Mouse (Mus musculus) C2C12 (cell line): ENCODE measurements around the gene Vkorc1. TPM values are rescaled to one million over a fixed set of nuclear protein-coding genes. Genes with fewer than 3 reads are reported as not detected.
A peak's percentile ranks its signal among the peaks of the same experiment; 100 is the strongest.

Source experiments
- H3K27me3 ChIP-seq: one replicate; pipeline ENCODE4 v1.6.1; 2011; ENCODE audit not compliant: control insufficient read depth, insufficient read depth, insufficient read length
- H3K36me3 ChIP-seq: one replicate; pipeline ENCODE4 v1.6.1; 2011; ENCODE audit not compliant: control insufficient read depth, insufficient read depth
- H3K4me3 ChIP-seq: one replicate; pipeline ENCODE4 v1.5.1; 2011; ENCODE audit warnings: mild to moderate bottlenecking, control low read depth; ENCODE audit not compliant: poor library complexity, insufficient read depth, severe bottlenecking
- H3K79me2 ChIP-seq: one replicate; pipeline ENCODE4 v1.6.1; 2011; ENCODE audit not compliant: control insufficient read depth, insufficient read depth
- H3K79me3 ChIP-seq: one replicate; pipeline ENCODE4 v1.6.1; 2011; ENCODE audit warnings: low read depth, control low read depth
- H3ac ChIP-seq: one replicate; pipeline ENCODE3; 2011; ENCODE audit warnings: low read depth; ENCODE audit not compliant: control insufficient read depth, insufficient read length
- CEBPB ChIP-seq: IDR thresholded peaks from one replicate; pipeline ENCODE4 v1.6.1; 2011; ENCODE audit warnings: low read depth, mild to moderate bottlenecking, control low read depth, moderate library complexity
- CTCF ChIP-seq: IDR thresholded peaks from one replicate; pipeline ENCODE4 v1.5.1; 2011; ENCODE audit not compliant: control insufficient read depth, insufficient read depth, insufficient read length
- FOSL1 ChIP-seq: IDR thresholded peaks from one replicate; pipeline ENCODE4 v1.8.0; 2011; ENCODE audit warnings: mild to moderate bottlenecking, low read length; ENCODE audit not compliant: poor library complexity, insufficient read depth, severe bottlenecking
- MAX ChIP-seq: IDR thresholded peaks from one replicate; pipeline ENCODE4 v1.6.1; 2011; ENCODE audit warnings: mild to moderate bottlenecking, control low read depth
- MYOD1 ChIP-seq: IDR thresholded peaks from one replicate; pipeline ENCODE4 v1.6.1; 2011; ENCODE audit warnings: low read depth; ENCODE audit not compliant: control insufficient read depth, insufficient read length
- MYOG ChIP-seq: IDR thresholded peaks from one replicate; pipeline ENCODE4 v1.6.1; 2011; ENCODE audit not compliant: control insufficient read depth, insufficient read length; ENCODE audit errors: extremely low read depth
- USF1 ChIP-seq: IDR thresholded peaks from one replicate; pipeline ENCODE4 v1.6.1; 2011; ENCODE audit warnings: low read depth, mild to moderate bottlenecking, control low read depth, moderate library complexity
- polyA plus RNA-seq: library from polyadenylated mRNA; unstranded; fragments of >200 nt; fragmentation: generic; extraction: Trizol; gene quantifications from one replicate; pipeline ENCODE4 v1.2.1, GENCODE M21; 2012; ENCODE audit warnings: missing spikeins

Vkorc1 gene
- polyA plus RNA-seq, 1 experiment: 82.3 TPM

DNA sequence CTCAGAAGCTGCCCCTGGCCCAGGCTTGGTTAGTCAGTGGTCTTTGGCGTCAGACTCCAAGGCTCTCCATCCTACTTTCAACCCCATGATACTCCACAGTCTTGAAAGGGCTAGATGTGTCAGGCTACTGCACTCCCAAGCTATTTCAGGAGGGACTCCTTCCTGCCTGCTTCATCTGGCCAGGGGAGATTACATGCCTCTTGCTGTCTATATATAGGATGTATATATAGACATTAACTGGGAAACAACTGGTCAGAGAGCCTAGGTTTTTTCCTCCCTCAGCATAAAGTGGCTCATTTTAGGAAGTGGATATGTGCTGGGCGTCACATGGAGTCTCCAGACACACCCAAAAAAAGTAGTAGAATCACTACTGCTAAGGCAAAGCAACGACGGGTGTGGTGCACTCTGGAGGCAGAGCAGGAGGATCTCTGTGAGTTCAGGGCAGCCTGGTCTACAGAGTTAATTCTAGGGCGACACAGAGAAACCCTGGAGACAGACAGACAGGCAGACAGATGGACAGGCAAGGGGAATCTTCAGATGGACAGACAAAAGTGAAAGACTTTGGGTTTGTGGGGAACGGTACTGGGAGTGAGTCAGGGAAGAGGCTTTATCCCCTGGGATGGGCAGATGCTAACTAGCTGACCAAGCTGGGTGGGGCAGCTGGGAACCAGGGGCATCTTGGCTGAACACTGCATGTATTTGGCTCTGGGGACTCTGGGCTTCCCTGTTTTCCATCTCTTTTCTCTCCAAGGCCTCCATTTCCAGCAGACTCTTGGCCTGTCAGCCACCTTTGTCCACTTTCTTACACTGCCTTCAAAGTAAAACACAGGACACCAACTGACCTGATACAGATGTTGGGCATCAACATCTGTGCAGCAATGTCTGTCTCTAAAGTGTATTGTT, 45.2 kb downstream of the Vkorc1 start:
- Histone ChIP-seq H3ac (peak overlapping the region; percentile 10), H3K4me3 (no peak overlapping the region), H3K79me2 (no peaks in the 10 kb centered on the region), H3K79me3 (no peaks in the 10 kb centered on the region), H3K36me3 (peaks cover 19% of the 10 kb centered on the region), H3K27me3 (no peaks in the 10 kb centered on the region)
- TF ChIP-seq USF1 (peak; percentile 37), CTCF (no peak), MAX (no peak), MYOG (no peak), CEBPB (no peak), FOSL1 (no peak), MYOD1 (peak; percentile 32)

Other genes with a start within 250 kb of the Vkorc1 start
- gene Bcl7c, start 186.7 kb downstream of the Vkorc1 start, polyA plus RNA-seq: 132 TPM
- gene Ctf1, start 182.9 kb downstream of the Vkorc1 start, polyA plus RNA-seq: 9.2 TPM
- 0.13 TPM for gene Ctf2, start 163.5 kb downstream of the Vkorc1 start, polyA plus RNA-seq
- gene Fbxl19, start 151.1 kb downstream of the Vkorc1 start, polyA plus RNA-seq: 26.9 TPM
- 15.0 TPM for gene Orai3, start 125.8 kb downstream of the Vkorc1 start, polyA plus RNA-seq
- gene Setd1a, start 118.9 kb downstream of the Vkorc1 start, polyA plus RNA-seq: 20.9 TPM
- gene Gm49388, start 110.0 kb downstream of the Vkorc1 start, polyA plus RNA-seq: 1.4 TPM
- gene Hsd3b7, start 95.0 kb downstream of the Vkorc1 start, polyA plus RNA-seq: 8.3 TPM
- 50.8 TPM for gene Stx4a, start 71.3 kb downstream of the Vkorc1 start, polyA plus RNA-seq
- 0.01 TPM for gene Stx1b, start 71.1 kb downstream of the Vkorc1 start, polyA plus RNA-seq
- gene Zfp646, start 19.4 kb downstream of the Vkorc1 start, polyA plus RNA-seq: 15.2 TPM
- 12.1 TPM for gene Zfp668, start 18.8 kb downstream of the Vkorc1 start, polyA plus RNA-seq
- gene Prss53, start 4.6 kb downstream of the Vkorc1 start, polyA plus RNA-seq: 0.50 TPM
- gene Gm21974, start 163 bp downstream of the Vkorc1 start, polyA plus RNA-seq: not detected
- 52.4 TPM for gene Bckdk, start 8.5 kb upstream of the Vkorc1 start, polyA plus RNA-seq
- gene Kat8, start 16.9 kb upstream of the Vkorc1 start, polyA plus RNA-seq: 18.7 TPM
- not detected for gene Prss8, start 34.5 kb upstream of the Vkorc1 start, polyA plus RNA-seq
- 4.7 TPM for gene Prss36, start 51.1 kb upstream of the Vkorc1 start, polyA plus RNA-seq
- gene Fus, start 71.8 kb upstream of the Vkorc1 start, polyA plus RNA-seq: 468 TPM
- gene Pycard, start 98.2 kb upstream of the Vkorc1 start, polyA plus RNA-seq: 0.16 TPM
- 0.83 TPM for gene Trim72, start 108.3 kb upstream of the Vkorc1 start, polyA plus RNA-seq
- gene Itgam, start 167.0 kb upstream of the Vkorc1 start, polyA plus RNA-seq: not detected
- gene Gm49368, start 167.1 kb upstream of the Vkorc1 start, polyA plus RNA-seq: not detected
- not detected for gene Itgax, start 233.9 kb upstream of the Vkorc1 start, polyA plus RNA-seq